Mouse (Mus musculus): Measurements from ENCODE around the gene Snrpg.
"Not testable (repeated sequence)": the region's sequence is repeated elsewhere in the genome, so short reads cannot be mapped to it uniquely, and the experiment has no call there.

- TF ChIP-seq CTCF (IDR thresholded peaks at IDR 0.05; ENCODE audit: low read depth, low read length); POLR2A (IDR thresholded peaks at IDR 0.05; ENCODE audit: borderline replicate concordance, low read depth, low read length): not testable (repeated sequence)
These were observed 9.0 kb downstream of the Snrpg start for GRCm38 (mm10) chr6:86380112-86380511.

Measured in bone marrow macrophage, adult 2 months (primary cell).